Mouse (Mus musculus) limb, embryonic 15.5 days (tissue): ENCODE data around the gene Kif7. TPM values are rescaled to one million over a fixed set of nuclear protein-coding genes. Genes with fewer than 3 reads are reported as not detected.

Experiments
- ATAC-seq: fragments of 200-750 bp; cut with Nextera tagmentation; 2 replicates; pipeline ENCODE4 v1.8.0; 2017; ENCODE audit warnings: low read depth, moderate TSS enrichment; ENCODE audit not compliant: insufficient number of reproducible peaks, low FRiP score, low TSS enrichment
- H3K27ac ChIP-seq: fragments of 300-500 bp; sonication (generic); 2 replicates; pipeline ENCODE4 v1.5.1; 2015; ENCODE audit warnings: moderate library complexity, mild to moderate bottlenecking, inconsistent platforms
- H3K27me3 ChIP-seq: fragments of 300-500 bp; sonication (generic); 2 replicates; pipeline ENCODE4 v1.6.1; 2015; ENCODE audit warnings: inconsistent platforms
- H3K36me3 ChIP-seq: fragments of 300-500 bp; sonication (generic); 2 replicates; pipeline ENCODE4 v1.6.1; 2015; ENCODE audit warnings: inconsistent platforms
- H3K4me1 ChIP-seq: fragments of 300-500 bp; sonication (generic); 2 replicates; pipeline ENCODE4 v1.6.1; 2015; ENCODE audit warnings: inconsistent platforms
- H3K4me2 ChIP-seq: fragments of 300-500 bp; sonication (generic); 2 replicates; pipeline ENCODE4 v1.6.1; 2015; ENCODE audit warnings: mild to moderate bottlenecking, inconsistent platforms
- H3K4me3 ChIP-seq: fragments of 300-500 bp; sonication (generic); 2 replicates; pipeline ENCODE4 v1.5.1; 2015; ENCODE audit warnings: mild to moderate bottlenecking, inconsistent platforms
- H3K9ac ChIP-seq: fragments of 300-500 bp; sonication (generic); 2 replicates; pipeline ENCODE4 v1.6.1; 2015; ENCODE audit warnings: inconsistent platforms
- H3K9me3 ChIP-seq: fragments of 300-500 bp; sonication (generic); 2 replicates; pipeline ENCODE4 v1.6.1; 2016; ENCODE audit warnings: inconsistent platforms
- WGBS: fragments of 180-500 bp; shearing (Covaris S2); methylation state at CpG from one replicate; pipeline ENCODE4 v1.1.7; 2015; 5-methylcytosine and 5-hydroxymethylcytosine counted together
- polyA plus RNA-seq: library from polyadenylated mRNA; unstranded; fragments of >200 nt; fragmentation: Nextera tagmentation; extraction: Ambion mirVana; gene quantifications from 2 replicates; pipeline ENCODE4 v1.2.1, GENCODE M21; 2015

Kif7 gene
- polyA plus RNA-seq, 1 experiment from 2014 or later, result 6.2 TPM

DNA sequence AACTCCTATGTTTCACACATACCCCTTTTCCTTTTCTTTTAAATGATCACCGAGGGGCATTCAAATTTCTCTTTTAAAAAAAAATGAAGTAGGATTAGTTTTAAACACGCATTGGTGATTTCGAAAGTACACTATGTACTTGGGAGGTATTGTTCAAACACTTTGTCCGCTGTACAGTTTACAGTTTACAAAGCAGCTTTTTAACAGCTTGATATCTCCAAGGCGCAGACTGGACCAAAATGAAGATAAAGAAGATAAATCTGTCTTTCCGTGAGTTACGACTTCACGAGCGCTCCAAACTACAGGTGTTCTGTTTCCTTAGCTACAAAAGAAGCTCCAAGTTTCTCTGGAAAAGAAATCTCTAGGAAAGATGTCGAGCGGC lies 26.7 kb upstream of the Kif7 start:
- H3K9ac ChIP-seq, result peak overlapping the region; percentile 60; the same call in 1 of the 2 replicates
- 0 out of 2 replicates have a peak, but pooled peaks cover 6% of the 10 kb centered on the region for H3K36me3 ChIP-seq
- no peak for ATAC-seq
- H3K4me3 ChIP-seq, result peak overlapping the region; percentile 66
- H3K4me1 ChIP-seq, result peaks cover 5% of the 10 kb centered on the region; the same call in 1 of the 2 replicates
- no peaks in the 10 kb centered on the region for H3K9me3 ChIP-seq
- H3K27me3 ChIP-seq, result no peaks in the 10 kb centered on the region; the same call in 1 of the 2 replicates
- no peak overlapping the region for H3K27ac ChIP-seq
- 15% methylated on average over 11 of the region's 11 CpGs for WGBS
- H3K4me2 ChIP-seq, result peak overlapping the region; percentile 92

DNA sequence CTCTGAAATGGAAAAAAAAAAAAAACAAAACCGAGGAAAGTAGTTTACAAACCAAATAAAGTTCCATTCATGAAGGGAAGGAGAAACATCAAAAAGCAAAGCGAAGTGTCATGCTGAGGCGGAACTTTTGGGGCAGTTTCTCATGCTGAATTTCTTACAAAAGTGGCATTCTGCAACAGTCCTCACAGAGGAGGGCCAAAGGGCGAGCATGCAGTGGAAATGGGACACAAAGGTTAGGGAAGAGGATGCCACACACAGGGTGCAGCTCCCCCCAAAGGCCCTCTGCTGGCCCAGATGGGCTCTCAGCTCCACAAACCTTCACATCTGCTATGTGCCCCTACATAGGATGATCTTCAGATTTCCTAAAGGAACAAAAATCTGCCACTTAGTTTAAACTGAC lies 24.8 kb upstream of the Kif7 start:
- Histone ChIP-seq H3K36me3 (0 out of 2 replicates have a peak, but pooled peaks cover 9% of the 10 kb centered on the region), H3K9ac (no peak overlapping the region), H3K4me1 (peaks cover 5% of the 10 kb centered on the region; the same call in 1 of the 2 replicates), H3K9me3 (no peaks in the 10 kb centered on the region), H3K27me3 (no peaks in the 10 kb centered on the region), H3K4me2 (no peak overlapping the region), H3K4me3 (no peak overlapping the region), H3K27ac (no peak overlapping the region)
- WGBS, result 78% methylated on average over 4 of the region's 4 CpGs
- ATAC-seq, result no peak

DNA sequence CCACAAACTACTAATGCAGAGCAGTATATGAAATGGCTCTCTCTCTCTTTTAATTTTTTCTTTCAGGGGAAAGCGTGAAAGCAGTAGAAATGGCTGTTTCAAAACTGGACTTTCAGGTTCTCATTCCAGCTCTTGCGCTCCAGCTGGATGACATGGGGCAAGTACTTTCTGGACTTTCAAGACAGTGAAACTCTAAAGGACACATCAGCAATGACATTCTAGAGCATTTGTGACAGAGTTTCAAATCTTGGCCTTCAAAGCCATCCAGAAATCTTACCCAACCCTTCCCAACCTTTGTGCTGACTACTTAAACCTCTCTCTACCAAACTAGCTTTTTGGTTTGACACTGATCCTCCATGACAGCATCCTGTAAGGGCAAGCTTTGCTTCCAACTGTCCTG lies 23.4 kb upstream of the Kif7 start:
- Histone ChIP-seq H3K9me3 (no peaks in the 10 kb centered on the region), H3K27me3 (no peaks in the 10 kb centered on the region), H3K4me2 (no peak overlapping the region), H3K4me3 (no peak overlapping the region), H3K36me3 (peaks cover 12% of the 10 kb centered on the region), H3K27ac (no peak overlapping the region), H3K9ac (no peak overlapping the region), H3K4me1 (peaks cover 5% of the 10 kb centered on the region; the same call in 1 of the 2 replicates)
- ATAC-seq, result no peak
- WGBS, result 84% methylated on average over 2 of the region's 2 CpGs

DNA sequence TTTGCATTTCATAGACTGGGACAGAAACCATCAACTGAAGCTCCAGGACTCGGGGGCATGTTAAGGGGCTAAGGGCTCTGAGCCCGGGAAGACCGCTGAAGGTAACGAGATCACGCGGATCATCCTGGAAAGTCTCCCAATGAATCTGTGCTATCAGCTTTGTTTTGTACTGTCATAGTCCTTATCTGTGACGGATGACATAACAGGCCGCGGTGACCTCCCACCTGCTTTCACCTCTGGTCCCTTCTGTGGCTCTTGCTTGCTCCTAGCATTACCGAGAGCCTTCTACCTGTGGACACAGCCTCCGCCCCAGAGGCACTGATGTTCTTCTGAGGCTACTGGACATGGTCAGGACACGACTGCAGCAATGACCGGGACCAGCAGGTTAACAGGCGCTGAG lies 21.0 kb upstream of the Kif7 start:
- H3K9me3 ChIP-seq, result no peaks in the 10 kb centered on the region
- no peak for ATAC-seq
- no peak overlapping the region for H3K27ac ChIP-seq
- no peaks in the 10 kb centered on the region for H3K27me3 ChIP-seq
- 90% methylated on average over 14 of the region's 14 CpGs for WGBS
- no peak overlapping the region for H3K4me3 ChIP-seq
- no peak overlapping the region for H3K9ac ChIP-seq
- no peaks in the 10 kb centered on the region for H3K4me1 ChIP-seq
- H3K4me2 ChIP-seq, result no peak overlapping the region
- peaks cover 12% of the 10 kb centered on the region for H3K36me3 ChIP-seq

DNA sequence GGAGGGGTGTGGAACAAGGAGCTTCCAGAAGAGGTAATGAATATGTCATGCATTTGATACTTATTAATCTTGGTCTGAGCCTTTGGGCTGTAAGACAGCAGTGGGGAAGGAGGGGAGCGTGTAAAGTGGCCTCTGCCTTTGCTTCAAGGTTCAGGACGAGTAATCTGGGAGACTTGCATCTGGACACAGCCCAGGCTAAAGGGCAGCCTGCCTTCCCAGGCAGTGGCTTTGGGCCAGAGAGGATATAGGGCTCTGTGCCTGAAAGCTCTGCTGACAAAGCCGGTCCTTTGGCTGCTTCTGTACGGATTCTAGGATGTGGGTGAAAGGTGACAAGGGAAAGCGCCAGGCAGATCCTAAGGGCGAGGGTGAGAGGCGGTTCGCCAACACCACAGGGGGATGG lies 19.0 kb upstream of the Kif7 start:
- no peak for ATAC-seq
- no peak overlapping the region for H3K27ac ChIP-seq

DNA sequence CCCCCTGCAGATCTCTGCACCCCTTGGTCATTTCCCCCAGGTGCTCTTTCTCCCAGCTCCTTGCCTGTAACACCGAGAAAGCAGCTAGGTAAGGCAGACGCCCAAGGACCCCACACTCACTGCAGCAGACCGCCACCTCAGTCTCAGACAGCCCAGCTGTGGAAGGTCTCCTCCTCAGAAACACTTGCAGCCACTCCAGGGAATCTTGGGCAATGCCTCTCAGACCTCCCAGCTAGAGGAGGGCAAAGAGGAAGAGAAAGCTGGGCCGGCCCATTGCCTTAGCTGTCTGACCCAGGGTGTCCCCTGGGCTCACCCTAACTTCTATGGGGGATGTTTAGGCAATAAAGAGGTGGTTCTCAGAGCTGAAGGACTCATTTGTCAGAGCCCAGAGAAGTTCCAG lies 17.1 kb upstream of the Kif7 start, which contains the start of gene Plin1:
Plin1 (minus strand) TSS at position 282 of the 400 bp plus-strand sequence.
- Histone ChIP-seq H3K9me3 (no peaks in the 10 kb centered on the region), H3K27me3 (no peaks in the 10 kb centered on the region), H3K36me3 (peaks cover 9% of the 10 kb centered on the region), H3K4me3 (no peak within 1 kb of the TSS), H3K9ac (no peak within 1 kb of the TSS), H3K4me1 (0 out of 2 replicates have a peak, but pooled peaks cover 2% of the 10 kb centered on the region), H3K4me2 (no peak within 1 kb of the TSS), H3K27ac (no peak within 1 kb of the TSS)
- WGBS, result 58% methylated on average over 4 of the region's 4 CpGs
- ATAC-seq, result no peak

More for the DNA sequence above, 19.0 kb upstream of the Kif7 start:
- Histone ChIP-seq H3K27me3 (no peaks in the 10 kb centered on the region), H3K9ac (no peak overlapping the region), H3K9me3 (no peaks in the 10 kb centered on the region), H3K4me1 (no peaks in the 10 kb centered on the region), H3K36me3 (peaks cover 10% of the 10 kb centered on the region), H3K4me3 (no peak overlapping the region), H3K4me2 (no peak overlapping the region)
- 83% methylated on average over 8 of the region's 8 CpGs for WGBS

DNA sequence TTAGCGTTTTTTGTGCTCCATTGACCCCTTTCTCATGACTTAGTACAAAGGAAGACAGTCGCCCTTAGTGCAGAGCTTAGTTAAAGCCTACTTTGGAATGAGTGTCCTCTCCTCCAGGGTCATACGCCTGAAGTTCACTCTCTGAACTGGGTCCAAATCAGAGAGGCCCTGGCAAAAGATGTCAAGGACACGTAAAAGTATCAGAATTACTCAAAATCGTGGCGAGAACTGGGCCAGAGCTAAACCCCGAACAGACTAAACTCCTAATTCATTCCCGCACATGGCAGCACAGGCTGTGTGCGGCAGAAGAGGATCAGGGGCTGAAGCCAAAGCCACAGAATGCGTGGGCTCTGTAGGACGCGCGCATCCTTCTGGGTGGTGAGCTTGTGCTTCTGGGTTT lies 15.9 kb upstream of the Kif7 start:
- Histone ChIP-seq H3K9ac (no peak overlapping the region), H3K27ac (no peak overlapping the region), H3K9me3 (no peaks in the 10 kb centered on the region), H3K4me1 (0 out of 2 replicates have a peak, but pooled peaks cover 2% of the 10 kb centered on the region), H3K4me2 (no peak overlapping the region), H3K27me3 (0 out of 2 replicates have a peak, but pooled peaks cover under 1% of the 10 kb centered on the region), H3K4me3 (no peak overlapping the region), H3K36me3 (peaks cover 3% of the 10 kb centered on the region)
- ATAC-seq, result no peak
- WGBS, result 81% methylated on average over 13 of the region's 13 CpGs

DNA sequence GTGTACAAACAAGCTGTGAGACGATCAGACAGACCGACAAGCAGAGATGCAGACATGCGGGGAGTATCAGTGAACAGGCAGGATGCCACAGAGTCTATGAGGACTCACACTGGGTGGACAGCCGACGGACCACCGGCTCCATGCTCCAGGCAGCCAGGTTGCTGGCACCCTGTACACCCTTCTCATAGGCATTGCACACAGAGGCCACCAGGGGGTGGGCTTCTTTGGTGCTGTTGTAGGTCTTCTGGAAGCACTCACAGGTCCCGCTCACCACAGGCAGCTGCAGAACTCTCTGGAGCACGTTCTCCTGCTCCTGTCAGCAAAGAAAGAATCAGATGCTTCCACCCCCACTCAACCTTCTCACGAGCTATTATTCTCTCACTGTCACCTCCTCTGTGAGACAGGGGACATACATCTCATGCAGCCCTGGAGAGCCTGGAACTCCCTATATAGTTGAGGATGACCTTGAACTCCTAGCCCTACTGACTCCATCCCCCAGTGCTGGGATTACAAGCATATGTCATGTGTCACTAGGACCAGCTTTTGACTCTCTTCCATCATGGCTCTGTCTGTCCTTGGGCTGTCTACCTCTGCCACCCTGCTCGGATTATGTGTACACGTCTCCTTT lies 14.3 kb upstream of the Kif7 start:
- 0 out of 2 replicates have a peak, but pooled peaks cover 2% of the 10 kb centered on the region for H3K4me1 ChIP-seq
- no peak overlapping the region for H3K4me2 ChIP-seq
- no peak for ATAC-seq
- H3K9ac ChIP-seq, result no peak overlapping the region
- peaks cover under 1% of the 10 kb centered on the region for H3K36me3 ChIP-seq
- 60% methylated on average over 11 of the region's 11 CpGs for WGBS
- H3K27ac ChIP-seq, result no peak overlapping the region
- H3K27me3 ChIP-seq, result 0 out of 2 replicates have a peak, but pooled peaks cover 4% of the 10 kb centered on the region
- H3K9me3 ChIP-seq, result no peaks in the 10 kb centered on the region
- H3K4me3 ChIP-seq, result no peak overlapping the region

DNA sequence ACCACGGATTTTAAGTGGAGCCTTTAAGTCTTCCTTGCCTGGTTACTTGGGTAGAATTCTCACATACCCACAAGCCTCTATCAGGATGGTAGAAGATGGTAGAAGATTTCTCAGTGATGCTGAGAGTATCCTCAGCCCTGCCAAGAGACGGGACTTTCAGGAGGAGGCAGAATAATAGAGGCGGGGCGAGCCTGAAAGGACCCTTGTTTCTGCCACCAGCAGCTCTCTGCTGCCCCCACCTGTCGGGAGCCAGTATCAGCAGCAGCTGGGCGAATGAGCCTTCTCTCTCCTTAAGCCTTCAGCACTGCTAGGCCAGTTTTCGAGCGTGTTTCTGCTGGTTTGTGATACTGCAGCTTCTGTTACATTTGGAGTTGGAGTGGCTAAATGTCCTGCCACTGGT lies 13.6 kb upstream of the Kif7 start:
- Histone ChIP-seq H3K27me3 (0 out of 2 replicates have a peak, but pooled peaks cover 4% of the 10 kb centered on the region), H3K27ac (no peak overlapping the region), H3K4me2 (no peak overlapping the region), H3K4me1 (0 out of 2 replicates have a peak, but pooled peaks cover 2% of the 10 kb centered on the region), H3K36me3 (no peaks in the 10 kb centered on the region), H3K9ac (no peak overlapping the region), H3K9me3 (no peaks in the 10 kb centered on the region), H3K4me3 (no peak overlapping the region)
- WGBS, result 5% methylated on average over 8 of the region's 8 CpGs
- ATAC-seq, result no peak

DNA sequence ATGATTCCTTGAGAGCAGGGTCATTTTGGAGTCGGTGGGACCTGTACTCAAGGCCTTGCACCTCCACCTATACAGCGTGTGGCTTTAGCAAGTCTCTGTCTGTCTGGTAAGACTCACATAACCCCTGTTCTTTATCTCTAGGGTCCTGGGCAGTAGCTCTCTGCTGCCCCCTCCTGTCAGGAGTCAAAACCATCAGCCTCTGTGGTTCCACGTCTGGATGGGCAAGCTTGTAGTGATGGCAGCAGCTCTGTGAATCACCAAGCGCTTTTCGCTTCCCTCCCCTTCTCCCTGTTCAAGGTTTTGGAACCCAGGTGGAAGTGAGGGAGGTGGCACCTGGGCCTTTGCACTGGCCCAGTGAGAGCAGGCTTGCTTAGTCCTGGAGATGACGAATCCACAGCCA lies 12.7 kb upstream of the Kif7 start:
- Histone ChIP-seq H3K4me2 (no peak overlapping the region), H3K27ac (no peak overlapping the region), H3K9ac (no peak overlapping the region), H3K9me3 (no peaks in the 10 kb centered on the region), H3K27me3 (peaks cover 5% of the 10 kb centered on the region; the same call in 1 of the 2 replicates), H3K4me3 (no peak overlapping the region), H3K36me3 (no peaks in the 10 kb centered on the region), H3K4me1 (0 out of 2 replicates have a peak, but pooled peaks cover 2% of the 10 kb centered on the region)
- ATAC-seq, result no peak
- 22% methylated on average over 6 of the region's 6 CpGs for WGBS

DNA sequence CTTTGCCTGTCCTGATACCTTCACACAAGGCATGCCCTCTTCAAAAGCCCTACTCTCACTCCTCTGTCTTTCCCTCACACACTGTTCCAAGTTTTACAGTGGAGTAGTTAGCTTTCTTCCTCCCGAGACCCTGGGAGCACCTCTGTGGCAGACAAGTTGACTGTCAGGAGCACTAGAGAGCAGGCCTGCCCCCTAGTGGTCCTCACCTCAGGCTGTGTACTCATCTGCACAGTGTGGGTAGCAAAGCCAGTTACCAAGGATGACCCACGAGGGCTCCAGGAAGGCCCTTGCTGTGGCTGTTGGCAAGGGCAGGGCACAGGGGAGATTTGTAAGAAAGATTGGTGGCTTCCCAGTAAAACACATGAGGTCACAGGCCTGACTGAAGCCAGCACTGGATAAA lies 11.6 kb upstream of the Kif7 start:
- peaks cover 16% of the 10 kb centered on the region for H3K27me3 ChIP-seq
- no peaks in the 10 kb centered on the region for H3K9me3 ChIP-seq
- H3K27ac ChIP-seq, result no peak overlapping the region
- H3K4me1 ChIP-seq, result peaks cover 4% of the 10 kb centered on the region; the same call in 1 of the 2 replicates
- whole genome bisulfite sequencing, result 10% methylated on average over 2 of the region's 2 CpGs
- H3K9ac ChIP-seq, result no peak overlapping the region
- H3K4me3 ChIP-seq, result no peak overlapping the region
- no peak overlapping the region for H3K4me2 ChIP-seq
- no peak for ATAC-seq
- H3K36me3 ChIP-seq, result no peaks in the 10 kb centered on the region

DNA sequence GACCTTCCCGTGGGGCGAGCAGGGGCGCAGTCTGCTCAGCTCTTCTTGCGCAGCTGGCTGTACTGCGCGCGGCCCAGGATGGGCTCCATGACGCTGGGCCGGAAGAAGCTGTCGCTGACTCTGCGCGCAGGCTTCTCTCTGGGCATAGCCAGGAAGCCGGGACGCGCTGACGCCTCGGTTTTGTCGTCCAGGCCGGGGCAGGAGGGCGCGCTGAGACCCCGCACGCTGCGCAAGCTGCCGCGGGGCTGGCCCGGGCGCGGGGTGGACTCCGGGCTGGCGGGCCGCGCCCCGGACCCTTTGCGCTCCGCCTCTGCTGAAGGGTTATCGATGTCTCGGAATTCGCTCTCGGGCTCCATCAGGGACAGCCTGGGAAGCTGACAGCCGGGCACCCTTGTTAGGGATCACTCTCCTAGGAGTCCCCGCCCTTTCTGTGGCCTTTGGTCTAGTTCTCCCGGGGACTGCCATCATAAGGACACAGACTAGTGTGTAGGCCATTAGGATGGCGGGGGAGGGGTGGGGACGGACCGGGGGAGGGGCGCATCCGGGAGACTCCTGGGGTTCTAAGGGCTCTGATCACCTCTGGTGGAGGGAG lies 6.0 kb upstream of the Kif7 start:
- Histone ChIP-seq H3K9me3 (no peaks in the 10 kb centered on the region), H3K4me3 (peak overlapping the region; percentile 67), H3K27ac (peak overlapping the region; percentile 33; the same call in 1 of the 2 replicates), H3K36me3 (no peaks in the 10 kb centered on the region), H3K4me2 (peak overlapping the region; percentile 92), H3K27me3 (peaks cover 25% of the 10 kb centered on the region), H3K9ac (peak overlapping the region; percentile 68), H3K4me1 (peaks cover 9% of the 10 kb centered on the region)
- under 1% methylated on average over 48 of the region's 48 CpGs for WGBS
- peak; percentile 62; the same call in 1 of the 2 replicates for ATAC-seq
